Mouse (Mus musculus) lung, adult 2 months (tissue): ENCODE measurements around the gene Zfp446. TPM values are rescaled to one million over a fixed set of nuclear protein-coding genes. Genes with fewer than 3 reads are reported as not detected.

ENCODE experiments used
- DNase-seq: peaks from one replicate; pipeline ENCODE4 v3.0.0; 2022
- H3K4me1 ChIP-seq: fragments of 200-500 bp; 2 replicates; pipeline ENCODE4 v1.6.1; 2011; ENCODE audit warnings: low read length; ENCODE audit not compliant: control insufficient read depth, insufficient read depth
- H3K4me3 ChIP-seq: fragments of 200-500 bp; replicated peaks from 2 replicates; pipeline ENCODE3; 2011; ENCODE audit warnings: low read depth, mild to moderate bottlenecking, control low read depth, low read length; ENCODE audit errors: extremely low read depth
- CTCF ChIP-seq: fragments of 200-500 bp; IDR thresholded peaks from 2 replicates; pipeline ENCODE4 v1.5.1; 2011; ENCODE audit warnings: mild to moderate bottlenecking, low read length, control low read depth; ENCODE audit not compliant: insufficient read depth
- POLR2A ChIP-seq: fragments of 200-500 bp; IDR thresholded peaks from 2 replicates; pipeline ENCODE4 v1.6.1; 2011; ENCODE audit warnings: low read depth, mild to moderate bottlenecking, control low read depth, low read length, borderline replicate concordance; ENCODE audit errors: extremely low read depth
- WGBS: fragments of 180-500 bp; shearing (Covaris S2); methylation state at CpG from one replicate; pipeline ENCODE4 v1.1.7; 2018; 5-methylcytosine and 5-hydroxymethylcytosine counted together
- polyA plus RNA-seq: library from polyadenylated mRNA; depleted of rRNA; stranded (reverse); fragments of >200 nt; gene quantifications from 2 replicates; pipeline ENCODE4 v1.2.3, GENCODE M21; 2012

Gene Zfp446
- polyA plus RNA-seq, 1 experiment: 7.4 TPM

GRCm38 (mm10) chr7:12980291-12980690, 2.6 kb downstream of the Zfp446 start:
- TF ChIP-seq POLR2A (no peak), CTCF (no peak)
- no peak overlapping the region for H3K4me3 ChIP-seq
- DNase-seq: no peak
- WGBS: 84% methylated on average over 7 of the region's 7 CpGs
- H3K4me1 ChIP-seq: peaks cover 6% of the 10 kb centered on the region

GRCm38 (mm10) chr7:12985724-12986123, 8.1 kb downstream of the Zfp446 start:
- no peaks in the 10 kb centered on the region for H3K4me1 ChIP-seq
- no peak for TF ChIP-seq CTCF
- no peak for TF ChIP-seq POLR2A
- DNase-seq: no peak
- 89% methylated on average over 1 of the region's 1 CpGs for WGBS
- H3K4me3 ChIP-seq: no peak overlapping the region

GRCm38 (mm10) chr7:12986906-12987305, 9.3 kb downstream of the Zfp446 start:
- H3K4me1 ChIP-seq: no peaks in the 10 kb centered on the region
- no peak overlapping the region for H3K4me3 ChIP-seq
- TF ChIP-seq POLR2A: no peak
- TF ChIP-seq CTCF: no peak
- no peak for DNase-seq
- 78% methylated on average over 8 of the region's 8 CpGs for WGBS

GRCm38 (mm10) chr7:12987409-12988189, 10.0 kb downstream of the Zfp446 start:
- no peaks in the 10 kb centered on the region for H3K4me1 ChIP-seq
- WGBS: 76% methylated on average over 8 of the region's 8 CpGs
- no peak overlapping the region for H3K4me3 ChIP-seq
- no peak for DNase-seq
- TF ChIP-seq POLR2A (no peak), CTCF (no peak)

GRCm38 (mm10) chr7:12992222-12992621, 14.6 kb downstream of the Zfp446 start:
- 4% methylated on average over 3 of the region's 3 CpGs for WGBS
- Histone ChIP-seq H3K4me3 (no peak overlapping the region), H3K4me1 (no peaks in the 10 kb centered on the region)
- TF ChIP-seq POLR2A: no peak
- TF ChIP-seq CTCF: 0 out of 2 replicates have a peak, but pooled peaks have one; percentile 2
- DNase-seq: peak; percentile 23

- H3K4me3 ChIP-seq: no peak overlapping the region
- WGBS: 86% methylated on average over 10 of the region's 10 CpGs
- DNase-seq: no peak
- no peaks in the 10 kb centered on the region for H3K4me1 ChIP-seq
- no peak for TF ChIP-seq CTCF
Measured at GRCm38 (mm10) chr7:12993148-12993547, 15.5 kb downstream of the Zfp446 start.

- no peak for TF ChIP-seq CTCF
- DNase-seq: no peak
- Histone ChIP-seq H3K4me3 (no peak overlapping the region), H3K4me1 (no peaks in the 10 kb centered on the region)
Measured at GRCm38 (mm10) chr7:12995862-12996261, 18.2 kb downstream of the Zfp446 start.

- TF ChIP-seq CTCF: no peak
- TF ChIP-seq POLR2A: no peak
- H3K4me3 ChIP-seq: no peak overlapping the region
- 66% methylated on average over 5 of the region's 5 CpGs for WGBS
- no peak for DNase-seq
- H3K4me1 ChIP-seq: no peaks in the 10 kb centered on the region
Measured at GRCm38 (mm10) chr7:12997230-12997629, 19.6 kb downstream of the Zfp446 start.

- Histone ChIP-seq H3K4me1 (no peaks in the 10 kb centered on the region), H3K4me3 (no peak within 1 kb of the TSS)
- TF ChIP-seq CTCF: no peak
- no peak for TF ChIP-seq POLR2A
- DNase-seq: no peak
- WGBS: 69% methylated on average over 5 of the region's 5 CpGs
Measured at GRCm38 (mm10) chr7:12998053-12998452, 20.4 kb downstream of the Zfp446 start, which contains the start of gene Slc27a5. Gene Slc27a5, minus strand, starts transcription at chr7:12998192.

- no peak for DNase-seq
- H3K4me1 ChIP-seq: no peaks in the 10 kb centered on the region
- no peak for TF ChIP-seq CTCF
- no peak for TF ChIP-seq POLR2A
- WGBS: 88% methylated on average over 3 of the region's 3 CpGs
- no peak within 1 kb of the TSS for H3K4me3 ChIP-seq
Measured at GRCm38 (mm10) chr7:12998851-12999250, 21.2 kb downstream of the Zfp446 start, which contains the start of gene Trim28. Gene Trim28, plus strand, starts transcription at chr7:12999114.

GRCm38 (mm10) chr7:13001584-13001983, 23.9 kb downstream of the Zfp446 start:
- no peak for TF ChIP-seq CTCF
- TF ChIP-seq POLR2A: no peak

More at GRCm38 (mm10) chr7:13001584-13001983, 23.9 kb downstream of the Zfp446 start:
- Histone ChIP-seq H3K4me1 (no peaks in the 10 kb centered on the region), H3K4me3 (no peak overlapping the region)
- 54% methylated on average over 1 of the region's 1 CpGs for WGBS
- DNase-seq: no peak
